Mouse (Mus musculus): ENCODE results near the gene Scamp4.

The Scamp4 gene

GRCm38 (mm10) chr10:80602698-80603325, at the start of gene Scamp4, which contains the start of gene Adat3:
Scamp4 (plus strand) TSS chr10:80602872.
Adat3 (plus strand) TSS chr10:80602880.
- DNase-seq (ENCODE audit: low read depth): peak; percentile 93

GRCm38 (mm10) chr10:80553575-80553974, 49.1 kb upstream of the Scamp4 start:
- no peak for DNase-seq (ENCODE audit: low read depth)

GRCm38 (mm10) chr10:80553997-80554396, 48.7 kb upstream of the Scamp4 start:
- no peak for DNase-seq (ENCODE audit: low read depth)

GRCm38 (mm10) chr10:80557346-80557965, 45.2 kb upstream of the Scamp4 start:
- no peak for DNase-seq (ENCODE audit: low read depth)

- DNase-seq (ENCODE audit: low read depth): no peak
Observed at GRCm38 (mm10) chr10:80559431-80559830, 43.2 kb upstream of the Scamp4 start.

- DNase-seq (ENCODE audit: low read depth): no peak
Observed at GRCm38 (mm10) chr10:80560621-80561020, 42.1 kb upstream of the Scamp4 start.

GRCm38 (mm10) chr10:80561116-80561944, 41.3 kb upstream of the Scamp4 start, which contains the start of gene Rexo1:
Rexo1 (minus strand) TSS chr10:80561560.
- peak; percentile 97 for DNase-seq (ENCODE audit: low read depth)

GRCm38 (mm10) chr10:80566375-80567092, 36.1 kb upstream of the Scamp4 start:
- no peak for DNase-seq (ENCODE audit: low read depth)

GRCm38 (mm10) chr10:80568876-80569275, 33.8 kb upstream of the Scamp4 start:
- DNase-seq (ENCODE audit: low read depth): no peak

GRCm38 (mm10) chr10:80569664-80570066, 33.0 kb upstream of the Scamp4 start:
- DNase-seq (ENCODE audit: low read depth): peak; percentile 89

GRCm38 (mm10) chr10:80570419-80570818, 32.3 kb upstream of the Scamp4 start:
- no peak for DNase-seq (ENCODE audit: low read depth)

GRCm38 (mm10) chr10:80570871-80571836, 31.5 kb upstream of the Scamp4 start:
- DNase-seq (ENCODE audit: low read depth): no peak

GRCm38 (mm10) chr10:80572477-80572876, 30.2 kb upstream of the Scamp4 start:
- DNase-seq (ENCODE audit: low read depth): peak; percentile 79

GRCm38 (mm10) chr10:80573944-80574343, 28.7 kb upstream of the Scamp4 start:
- DNase-seq (ENCODE audit: low read depth): no peak

- DNase-seq (ENCODE audit: low read depth): no peak
Observed at GRCm38 (mm10) chr10:80574896-80575295, 27.8 kb upstream of the Scamp4 start.

- DNase-seq (ENCODE audit: low read depth): no peak
Observed at GRCm38 (mm10) chr10:80575925-80576324, 26.7 kb upstream of the Scamp4 start.

- DNase-seq (ENCODE audit: low read depth): no peak
Observed at GRCm38 (mm10) chr10:80576351-80577194, 26.1 kb upstream of the Scamp4 start.

- peak; percentile 91 for DNase-seq (ENCODE audit: low read depth)
Observed at GRCm38 (mm10) chr10:80577195-80578130, 25.2 kb upstream of the Scamp4 start, which contains the start of gene Klf16. Klf16 (minus strand) TSS chr10:80577321.
